Mouse (Mus musculus) stomach, embryonic 14.5 days (tissue): ENCODE results near the gene Bpifb4. TPM values are rescaled to one million over a fixed set of nuclear protein-coding genes. Genes with fewer than 3 reads are reported as not detected.

Experiments used
- ATAC-seq: fragments of 200-750 bp; cut with Nextera tagmentation; 2 replicates; pipeline ENCODE4 v1.8.0; 2017; ENCODE audit warnings: low read depth, moderate TSS enrichment; ENCODE audit not compliant: insufficient number of reproducible peaks, insufficient read depth, low FRiP score
- H3K27ac ChIP-seq: fragments of 300-500 bp; sonication (generic); 2 replicates; pipeline ENCODE4 v1.5.1; 2014; ENCODE audit warnings: mild to moderate bottlenecking, low read length, moderate library complexity, mixed read lengths
- H3K27me3 ChIP-seq: fragments of 300-500 bp; sonication (generic); 2 replicates; pipeline ENCODE4 v1.6.1; 2014; ENCODE audit warnings: low read length, control low read depth, mixed read lengths; ENCODE audit not compliant: control insufficient read depth, insufficient read depth
- H3K36me3 ChIP-seq: fragments of 300-500 bp; sonication (generic); 2 replicates; pipeline ENCODE4 v1.6.1; 2014; ENCODE audit warnings: mild to moderate bottlenecking, control low read depth, low read length, moderate library complexity, mixed read lengths; ENCODE audit not compliant: control insufficient read depth, insufficient read depth
- H3K4me1 ChIP-seq: fragments of 300-500 bp; sonication (generic); 2 replicates; pipeline ENCODE4 v1.6.1; 2014; ENCODE audit warnings: low read length, control low read depth, mixed read lengths; ENCODE audit not compliant: control insufficient read depth, insufficient read depth
- H3K4me2 ChIP-seq: fragments of 300-500 bp; sonication (generic); replicated peaks from 2 replicates; pipeline ENCODE4 v1.6.1; 2014; ENCODE audit warnings: low read depth, low read length, control low read depth
- H3K4me3 ChIP-seq: fragments of 300-500 bp; sonication (generic); 2 replicates; pipeline ENCODE4 v1.5.1; 2014; ENCODE audit warnings: low read depth, low read length, control low read depth
- H3K9ac ChIP-seq: fragments of 300-500 bp; sonication (generic); replicated peaks from 2 replicates; pipeline ENCODE4 v1.6.1; 2014; ENCODE audit warnings: low read depth, mild to moderate bottlenecking, control low read depth, low read length, moderate library complexity, mixed read lengths
- H3K9me3 ChIP-seq: fragments of 300-500 bp; sonication (generic); 2 replicates; pipeline ENCODE4 v1.6.1; 2016; ENCODE audit warnings: low read depth, low read length, control low read depth; ENCODE audit not compliant: control insufficient read depth
- WGBS: fragments of 180-500 bp; shearing (Covaris S2); extraction: QIAGEN DNeasy Blood & Tissue Kit; methylation state at CpG from one replicate; pipeline ENCODE4 v1.1.7; 2014; 5-methylcytosine and 5-hydroxymethylcytosine counted together
- polyA plus RNA-seq: library from polyadenylated mRNA; unstranded; fragments of >200 nt; fragmentation: Nextera tagmentation; extraction: Ambion mirVana; gene quantifications from 2 replicates; pipeline ENCODE4 v1.2.1, GENCODE M21; 2014

Gene Bpifb4
- polyA plus RNA-seq, 1 experiment from 2014 or later, result not detected

- Histone ChIP-seq H3K4me1 (no peaks in the 10 kb centered on the region), H3K27ac (no peak overlapping the region), H3K9me3 (no peaks in the 10 kb centered on the region), H3K27me3 (no peaks in the 10 kb centered on the region), H3K4me3 (no peak overlapping the region), H3K9ac (no peak overlapping the region), H3K36me3 (no peaks in the 10 kb centered on the region), H3K4me2 (no peak overlapping the region)
- ATAC-seq, result no peak
- WGBS, result 78% methylated on average over 6 of the region's 6 CpGs
Measured at GRCm38 (mm10) chr2:153931125-153931524, 6.9 kb upstream of the Bpifb4 start.

DNA sequence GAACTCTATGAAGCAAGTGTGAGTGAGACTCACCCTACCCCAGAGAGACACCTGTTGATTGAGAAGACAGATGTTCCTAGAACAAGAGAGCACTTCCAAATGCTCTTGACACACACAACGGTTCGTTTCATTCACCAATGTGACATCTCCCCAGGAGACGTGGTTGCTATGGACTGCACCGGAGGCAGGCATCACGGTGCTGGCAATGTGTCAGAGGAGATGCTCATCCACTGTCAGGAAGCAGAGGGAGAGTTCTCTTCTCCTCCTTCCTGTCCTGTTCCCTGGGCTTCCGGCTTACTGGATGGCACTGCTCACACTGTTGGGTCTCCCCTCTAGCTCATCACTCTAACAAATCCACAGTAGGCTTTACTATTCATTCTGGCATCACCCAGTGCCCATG lies 4.7 kb upstream of the Bpifb4 start:
- WGBS, result 73% methylated on average over 6 of the region's 6 CpGs
- no peak overlapping the region for H3K9ac ChIP-seq
- no peak overlapping the region for H3K27ac ChIP-seq
- H3K4me2 ChIP-seq, result no peak overlapping the region
- H3K4me1 ChIP-seq, result no peaks in the 10 kb centered on the region
- H3K9me3 ChIP-seq, result no peaks in the 10 kb centered on the region
- no peak for ATAC-seq
- no peaks in the 10 kb centered on the region for H3K36me3 ChIP-seq
- H3K4me3 ChIP-seq, result no peak overlapping the region
- H3K27me3 ChIP-seq, result no peaks in the 10 kb centered on the region

DNA sequence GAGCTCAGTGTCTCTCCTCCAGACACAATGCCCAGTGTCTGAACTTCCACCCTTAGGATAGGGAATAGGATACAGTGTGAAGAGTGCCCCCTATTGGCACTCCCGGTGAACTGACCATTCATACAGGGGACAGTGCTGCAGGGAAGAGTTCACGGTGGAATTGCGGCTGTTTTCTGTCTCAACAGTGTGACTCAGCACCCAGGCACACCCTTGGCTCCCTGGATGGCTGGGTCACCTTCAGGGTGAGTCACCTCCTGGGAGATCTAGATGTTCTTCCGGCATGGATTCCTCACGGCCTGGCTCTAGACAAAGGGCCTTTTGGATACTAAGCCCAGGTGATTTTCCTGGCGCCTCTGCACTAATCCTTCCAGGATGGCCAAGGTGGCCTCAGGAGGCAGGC lies 2.7 kb upstream of the Bpifb4 start:
- no peak for ATAC-seq
- Histone ChIP-seq H3K4me3 (no peak overlapping the region), H3K27ac (no peak overlapping the region), H3K9me3 (no peaks in the 10 kb centered on the region), H3K9ac (no peak overlapping the region), H3K4me1 (no peaks in the 10 kb centered on the region), H3K27me3 (no peaks in the 10 kb centered on the region), H3K4me2 (no peak overlapping the region), H3K36me3 (no peaks in the 10 kb centered on the region)
- WGBS, result 91% methylated on average over 6 of the region's 6 CpGs

DNA sequence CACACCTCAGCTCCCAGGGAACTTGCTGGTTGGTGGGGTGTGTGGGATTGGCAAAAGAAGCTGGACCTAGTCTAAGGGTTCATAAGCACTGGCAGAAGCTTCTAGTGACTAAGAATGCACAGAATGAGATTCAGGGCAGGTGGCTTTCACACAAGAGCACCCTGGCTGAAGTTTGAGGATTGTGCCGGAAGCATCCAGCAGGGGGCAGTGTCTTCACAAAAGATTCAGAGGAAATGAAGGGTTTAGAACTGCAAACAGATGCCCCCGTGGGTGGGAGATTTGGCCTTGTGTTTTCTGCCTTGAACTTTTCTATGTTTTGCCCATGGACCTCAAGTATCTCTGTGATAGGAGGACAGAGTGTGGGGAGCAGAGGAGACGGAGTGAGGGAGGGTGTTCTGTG lies 5.5 kb downstream of the Bpifb4 start:
- ATAC-seq, result no peak
- Histone ChIP-seq H3K4me1 (no peaks in the 10 kb centered on the region), H3K9me3 (no peaks in the 10 kb centered on the region), H3K36me3 (no peaks in the 10 kb centered on the region), H3K27me3 (no peaks in the 10 kb centered on the region), H3K4me2 (no peak overlapping the region), H3K9ac (no peak overlapping the region), H3K4me3 (no peak overlapping the region), H3K27ac (no peak overlapping the region)
- 33% methylated on average over 3 of the region's 3 CpGs for WGBS

- no peak overlapping the region for H3K4me2 ChIP-seq
- H3K9ac ChIP-seq, result no peak overlapping the region
- no peaks in the 10 kb centered on the region for H3K9me3 ChIP-seq
- ATAC-seq, result no peak
- no peaks in the 10 kb centered on the region for H3K4me1 ChIP-seq
- no peak overlapping the region for H3K27ac ChIP-seq
- H3K4me3 ChIP-seq, result no peak overlapping the region
- H3K36me3 ChIP-seq, result no peaks in the 10 kb centered on the region
- WGBS, result 80% methylated on average over 8 of the region's 8 CpGs
- H3K27me3 ChIP-seq, result no peaks in the 10 kb centered on the region
Measured at GRCm38 (mm10) chr2:153944567-153944966, 6.6 kb downstream of the Bpifb4 start.

DNA sequence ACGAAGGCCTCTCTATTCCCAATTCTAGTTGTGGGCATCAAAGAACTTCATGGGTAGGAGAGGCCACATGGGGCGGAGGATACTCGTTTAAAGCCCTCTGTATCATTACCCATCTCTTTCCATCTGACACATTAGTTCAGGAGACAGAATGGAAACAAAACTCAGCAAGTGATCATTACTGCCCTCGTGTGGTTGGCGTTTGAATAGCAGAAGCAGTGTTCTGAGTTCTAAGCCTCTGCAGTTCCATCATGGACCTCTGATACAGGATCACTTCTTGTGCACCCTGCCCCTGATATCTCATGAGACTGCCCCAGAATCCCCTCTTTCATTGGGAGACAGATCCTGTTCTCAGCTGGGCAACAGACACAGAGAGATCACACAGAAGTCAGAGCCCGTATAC lies 14.9 kb downstream of the Bpifb4 start:
- Histone ChIP-seq H3K9ac (no peak overlapping the region), H3K27me3 (no peaks in the 10 kb centered on the region), H3K27ac (no peak overlapping the region), H3K4me2 (no peak overlapping the region), H3K36me3 (no peaks in the 10 kb centered on the region), H3K9me3 (no peaks in the 10 kb centered on the region), H3K4me3 (no peak overlapping the region), H3K4me1 (no peaks in the 10 kb centered on the region)
- ATAC-seq, result no peak
- WGBS, result 28% methylated on average over 6 of the region's 6 CpGs

GRCm38 (mm10) chr2:153953836-153954235 lies 15.8 kb downstream of the Bpifb4 start:
- Histone ChIP-seq H3K9me3 (no peaks in the 10 kb centered on the region), H3K27ac (no peak overlapping the region), H3K36me3 (no peaks in the 10 kb centered on the region), H3K4me3 (no peak overlapping the region), H3K27me3 (no peaks in the 10 kb centered on the region), H3K4me2 (no peak overlapping the region; the same call in 1 of the 2 replicates), H3K4me1 (no peaks in the 10 kb centered on the region), H3K9ac (no peak overlapping the region)
- ATAC-seq, result no peak
- 4% methylated on average over 6 of the region's 6 CpGs for WGBS

- ATAC-seq, result no peak
- no peaks in the 10 kb centered on the region for H3K27me3 ChIP-seq
- no peak overlapping the region for H3K4me2 ChIP-seq
- H3K9me3 ChIP-seq, result no peaks in the 10 kb centered on the region
- H3K4me1 ChIP-seq, result no peaks in the 10 kb centered on the region
- no peak overlapping the region for H3K9ac ChIP-seq
- no peak overlapping the region for H3K4me3 ChIP-seq
- H3K36me3 ChIP-seq, result no peaks in the 10 kb centered on the region
- 65% methylated on average over 4 of the region's 4 CpGs for WGBS
- H3K27ac ChIP-seq, result no peak overlapping the region
Measured at GRCm38 (mm10) chr2:153962821-153963331, 24.9 kb downstream of the Bpifb4 start.

DNA sequence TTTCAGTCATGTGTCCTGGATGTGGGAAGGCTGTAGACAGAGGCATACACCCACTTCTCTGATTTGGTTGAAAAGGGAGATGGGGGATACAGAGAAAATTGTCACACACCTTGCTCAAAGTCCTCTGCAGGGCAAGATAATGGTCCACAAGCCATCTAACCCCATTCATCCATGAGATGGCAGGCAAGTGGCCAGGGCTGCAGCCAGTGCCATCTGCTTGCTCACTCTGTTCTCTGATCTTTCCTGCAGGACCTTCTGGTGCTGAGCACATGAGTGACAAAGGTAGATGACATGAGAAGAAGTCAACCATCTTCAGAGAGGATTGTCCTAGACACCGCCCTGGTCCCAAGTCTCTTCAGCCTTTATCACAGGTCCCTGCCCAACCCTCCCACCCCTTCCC lies 25.3 kb downstream of the Bpifb4 start:
- H3K4me2 ChIP-seq, result no peak overlapping the region
- no peak overlapping the region for H3K27ac ChIP-seq
- no peaks in the 10 kb centered on the region for H3K36me3 ChIP-seq
- H3K9me3 ChIP-seq, result no peaks in the 10 kb centered on the region
- no peak overlapping the region for H3K9ac ChIP-seq
- WGBS, result 92% methylated on average over 1 of the region's 1 CpGs
- no peak overlapping the region for H3K4me3 ChIP-seq
- H3K4me1 ChIP-seq, result no peaks in the 10 kb centered on the region
- no peak for ATAC-seq
- no peaks in the 10 kb centered on the region for H3K27me3 ChIP-seq
